Mouse (Mus musculus) kidney, adult 2 months (tissue): ENCODE results near the gene Rufy3.

Experiments used
- CTCF ChIP-seq: fragments of 200-500 bp; conservative IDR thresholded peaks from 2 replicates; pipeline ENCODE4 v1.5.1; 2011; ENCODE audit warnings: low read depth, mild to moderate bottlenecking, control low read depth, low read length, moderate library complexity, mixed read lengths; ENCODE audit not compliant: insufficient read depth, insufficient read length
- POLR2A ChIP-seq: fragments of 200-500 bp; IDR thresholded peaks from one replicate; pipeline ENCODE4 v1.6.1; 2011; ENCODE audit warnings: low read depth, low read length, control low read depth

DNA sequence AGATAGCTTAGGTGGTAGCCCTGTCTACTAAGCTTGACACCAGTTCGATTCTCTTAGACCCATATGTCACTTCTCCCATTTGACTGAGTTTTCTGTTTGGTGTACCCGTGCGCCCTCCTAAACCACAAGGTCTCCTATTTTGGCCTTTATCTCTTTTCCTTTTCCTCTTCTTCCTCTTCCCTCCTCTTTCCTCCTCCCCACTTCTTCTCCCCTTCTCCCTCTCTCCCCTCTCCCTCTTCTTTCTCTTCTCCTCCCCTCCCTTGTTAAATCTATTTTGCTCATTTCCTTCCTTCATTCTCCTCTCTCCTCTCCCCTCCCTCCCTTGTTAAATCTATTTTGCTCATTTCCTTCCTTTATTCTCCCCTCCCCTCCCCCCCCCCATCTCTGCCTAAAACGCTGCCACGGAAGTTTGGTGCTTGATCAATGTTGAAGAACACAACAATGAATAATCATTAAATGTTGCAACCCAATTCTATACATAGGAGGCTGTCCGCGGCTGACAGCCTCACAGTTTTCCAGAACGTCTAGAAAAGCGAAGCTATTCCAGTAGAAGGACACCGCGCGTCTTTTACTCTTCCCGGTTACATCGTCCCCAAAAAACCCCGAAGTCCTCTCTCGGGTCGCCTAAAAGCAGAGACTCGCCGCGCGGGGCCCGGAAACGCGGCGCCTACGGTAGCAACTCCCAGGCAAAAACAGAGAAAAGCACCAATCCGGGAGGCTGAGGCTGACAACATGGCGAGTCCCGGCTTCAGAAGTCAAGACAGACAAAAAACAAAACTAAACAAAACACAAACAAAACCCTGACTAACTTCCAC is 11.4 kb upstream of the Rufy3 start:
- no peak for TF ChIP-seq CTCF
- no peak for TF ChIP-seq POLR2A
